Mouse (Mus musculus) ovary, adult 18-20 months (tissue): Measurements from ENCODE around the gene Slc25a33.

Source experiments
- DNase-seq: peaks from one replicate; pipeline ENCODE4 v3.0.0; 2022; ENCODE audit warnings: low spot score, mixed read lengths

Gene Slc25a33

DNA sequence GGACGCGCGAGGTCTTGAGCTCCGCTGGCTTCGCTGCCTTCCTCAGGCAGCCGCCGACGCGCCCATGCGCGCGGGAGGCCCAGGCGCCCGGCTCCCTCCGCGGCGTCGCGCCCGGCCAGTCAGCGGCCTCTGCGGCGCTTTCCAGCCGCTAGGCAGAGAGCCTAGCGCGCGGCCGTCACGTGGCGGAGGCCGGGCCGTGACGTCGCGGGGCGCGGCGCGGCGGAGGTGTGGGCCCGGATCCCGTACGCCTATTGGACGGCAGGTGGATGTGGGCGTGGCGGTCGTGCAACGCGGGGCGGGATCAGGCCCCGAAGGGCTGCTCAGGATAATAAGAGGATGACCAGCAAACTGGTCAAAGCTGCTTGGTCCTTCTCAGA lies at the start of gene Slc25a33:
Gene Slc25a33 (minus strand): TSS at position 184 of the 377 bp plus-strand sequence.
- peak; percentile 94 for DNase-seq

GRCm38 (mm10) chr4:149822586-149823196 lies 48.6 kb upstream of the Slc25a33 start:
- no peak for DNase-seq

GRCm38 (mm10) chr4:149822126-149822525 lies 48.0 kb upstream of the Slc25a33 start:
- peak; percentile 86 for DNase-seq

DNA sequence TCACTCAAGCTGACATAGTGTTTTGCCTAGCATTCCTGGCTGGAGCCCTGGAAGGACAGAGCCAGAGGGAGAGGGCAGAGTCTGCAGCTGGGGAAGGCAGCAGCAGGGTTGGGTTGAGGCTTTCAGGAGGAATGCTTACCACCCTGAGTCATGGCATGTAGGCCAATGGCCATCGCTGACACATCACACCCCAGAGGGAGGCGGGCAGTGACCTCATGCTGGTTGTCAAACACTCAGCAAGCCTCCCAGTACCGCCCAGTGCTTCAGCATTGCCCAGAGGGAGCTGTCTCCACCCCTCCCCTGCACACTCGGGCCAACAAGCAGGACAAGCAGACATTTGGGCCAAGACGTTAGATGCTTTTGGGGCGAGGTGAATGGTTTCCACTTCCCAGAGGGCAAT lies 46.5 kb upstream of the Slc25a33 start:
- DNase-seq = peak; percentile 84

DNA sequence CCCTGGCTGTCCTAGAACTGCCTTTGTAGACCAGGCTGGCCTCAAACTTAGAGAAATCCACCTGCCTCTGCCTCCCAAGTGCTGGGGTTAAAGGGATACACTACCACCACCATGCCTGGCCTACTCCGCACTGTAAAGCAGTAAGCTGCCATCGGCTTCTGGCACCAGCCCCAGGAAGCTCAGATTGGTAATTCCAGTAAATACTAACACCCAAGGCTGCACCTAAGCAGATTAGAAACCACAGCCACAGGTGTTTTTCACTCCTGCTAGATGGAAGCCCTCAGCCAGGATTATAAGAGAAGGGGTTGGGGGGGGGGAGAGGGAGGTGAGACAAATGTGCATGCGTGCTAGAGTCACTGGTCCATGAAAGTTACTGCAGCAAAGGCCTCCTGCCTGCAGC lies 45.1 kb upstream of the Slc25a33 start:
- no peak for DNase-seq

- DNase-seq = no peak
Observed at GRCm38 (mm10) chr4:149816598-149816997, 42.5 kb upstream of the Slc25a33 start.

GRCm38 (mm10) chr4:149815586-149815985 lies 41.5 kb upstream of the Slc25a33 start:
- no peak for DNase-seq

DNA sequence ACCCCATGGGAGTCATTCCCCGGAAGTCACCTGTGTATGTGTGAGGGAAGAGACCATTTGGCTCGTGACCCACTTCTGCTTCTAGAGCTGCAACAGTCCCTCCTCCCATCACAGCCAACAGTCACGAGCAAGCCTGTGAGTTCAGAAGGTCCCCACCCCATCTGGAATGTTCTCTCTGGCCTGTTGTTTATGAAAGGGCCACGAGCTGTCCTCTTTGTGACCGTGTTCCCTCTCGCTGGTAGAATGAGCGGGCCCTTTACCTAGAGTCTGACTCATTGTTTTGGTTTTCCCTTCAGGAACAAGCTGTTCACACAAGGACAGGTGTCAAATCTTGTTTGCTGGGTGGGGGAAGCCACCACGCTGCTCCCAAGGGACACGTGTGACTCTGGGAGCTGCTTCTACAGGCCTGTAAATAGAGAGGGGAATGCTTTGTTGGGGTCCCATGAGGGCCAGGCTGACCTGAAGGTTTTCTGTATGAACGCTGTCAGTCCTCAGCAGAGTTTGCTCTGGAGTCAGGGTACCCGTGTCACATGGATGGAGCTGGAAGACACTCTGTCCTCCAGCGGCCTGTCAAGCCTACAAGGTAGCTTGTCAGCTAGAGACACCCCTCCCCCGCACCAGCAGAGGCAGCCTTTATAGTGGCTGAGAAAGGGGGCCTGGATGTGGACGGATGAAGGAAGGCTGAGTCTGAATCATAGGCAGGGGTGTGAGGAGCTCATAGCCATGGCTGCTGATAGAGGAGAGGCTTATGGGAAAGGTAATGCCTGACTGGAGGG lies 39.5 kb upstream of the Slc25a33 start:
- no peak for DNase-seq

DNA sequence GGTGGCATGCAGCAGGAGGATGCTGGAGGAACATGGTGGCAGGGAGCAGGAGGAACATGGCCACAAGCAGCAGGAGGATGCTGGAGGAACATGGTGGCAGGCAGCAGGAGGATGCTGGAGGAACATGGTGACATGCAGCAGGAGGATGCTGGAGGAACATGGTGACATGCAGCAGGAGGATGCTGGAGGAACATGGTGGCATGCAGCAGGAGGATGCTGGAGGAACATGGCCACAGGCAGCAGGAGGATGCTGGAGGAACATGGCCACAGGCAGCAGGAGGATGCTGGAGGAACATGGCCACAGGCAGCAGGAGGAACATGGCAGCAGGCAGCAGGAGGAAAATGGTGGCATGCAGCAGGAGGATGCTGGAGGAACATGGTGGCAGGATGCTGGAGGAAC lies 36.3 kb upstream of the Slc25a33 start:
- peak; percentile 59 for DNase-seq

- no peak for DNase-seq
Observed at GRCm38 (mm10) chr4:149808584-149809227, 34.6 kb upstream of the Slc25a33 start.

- no peak for DNase-seq
Observed at GRCm38 (mm10) chr4:149808060-149808567, 34.0 kb upstream of the Slc25a33 start.

DNA sequence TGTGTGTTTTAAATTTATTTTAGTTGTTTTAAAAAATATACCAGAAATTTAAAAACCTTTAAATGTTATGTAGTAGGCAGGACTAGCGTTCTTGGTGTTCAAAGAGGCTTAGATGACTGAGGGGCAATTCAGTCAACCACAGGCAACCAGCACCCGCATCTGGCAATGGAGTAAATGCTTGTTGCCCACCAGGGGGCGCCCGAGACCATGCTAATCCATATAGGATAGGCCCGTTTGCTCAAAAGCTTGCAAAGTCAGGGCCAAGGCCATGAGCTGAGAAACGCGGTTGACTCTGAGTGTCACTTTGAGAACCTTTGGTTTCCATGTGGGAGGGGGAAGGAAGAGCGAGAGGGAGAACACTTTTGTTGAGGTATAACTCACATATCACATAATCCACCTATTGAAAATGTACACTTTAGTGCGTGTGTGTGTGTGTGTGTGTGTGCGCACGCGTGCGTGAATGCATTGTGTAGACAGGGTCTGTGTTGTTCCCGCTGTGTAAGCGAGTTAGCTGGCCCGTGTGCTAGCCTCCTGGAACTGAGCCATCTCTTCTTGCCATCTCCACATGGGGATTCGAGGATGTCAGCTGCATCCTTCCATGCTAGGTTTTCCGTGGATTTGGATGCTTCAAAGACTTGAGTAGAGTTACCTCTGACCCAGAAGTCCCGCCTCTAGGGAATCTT lies 32.8 kb upstream of the Slc25a33 start:
- DNase-seq = peak; percentile 81

DNA sequence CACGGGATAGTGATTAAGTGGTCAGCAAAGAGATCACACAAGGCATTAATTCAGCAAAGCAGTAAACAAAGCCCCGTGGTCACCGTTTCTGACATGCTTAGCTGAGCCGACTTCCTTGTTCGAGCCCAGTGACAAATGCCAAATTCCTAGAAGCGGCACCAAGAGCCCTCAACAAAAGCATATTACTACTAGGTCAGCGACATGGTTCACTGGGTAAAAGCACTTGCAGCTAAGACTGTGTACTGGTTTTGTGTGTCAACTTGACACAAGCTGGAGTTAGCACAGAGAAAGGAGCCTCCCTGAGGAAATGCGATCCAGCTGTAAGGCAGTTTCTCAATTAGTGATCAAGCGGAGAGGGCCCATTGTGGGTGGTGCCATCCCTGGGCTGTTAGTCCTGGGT lies 28.2 kb upstream of the Slc25a33 start:
- no peak for DNase-seq

- DNase-seq = no peak
Observed at GRCm38 (mm10) chr4:149800576-149800975, 26.5 kb upstream of the Slc25a33 start.

DNA sequence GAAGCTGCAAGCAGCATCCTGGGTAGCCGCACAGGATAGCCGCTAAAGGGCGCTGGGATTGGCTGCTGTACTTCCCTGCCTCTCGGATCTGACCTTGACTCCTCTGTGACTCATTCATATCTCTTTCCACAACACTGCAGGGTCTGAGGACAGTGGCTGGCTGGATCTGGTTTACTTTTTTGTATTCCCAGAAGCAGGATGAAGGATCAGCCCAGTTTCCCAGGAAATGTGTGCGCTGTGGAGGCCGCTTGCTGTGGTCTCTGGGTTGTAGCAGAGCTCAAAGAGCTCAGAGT lies 26.0 kb upstream of the Slc25a33 start:
- peak; percentile 79 for DNase-seq

DNA sequence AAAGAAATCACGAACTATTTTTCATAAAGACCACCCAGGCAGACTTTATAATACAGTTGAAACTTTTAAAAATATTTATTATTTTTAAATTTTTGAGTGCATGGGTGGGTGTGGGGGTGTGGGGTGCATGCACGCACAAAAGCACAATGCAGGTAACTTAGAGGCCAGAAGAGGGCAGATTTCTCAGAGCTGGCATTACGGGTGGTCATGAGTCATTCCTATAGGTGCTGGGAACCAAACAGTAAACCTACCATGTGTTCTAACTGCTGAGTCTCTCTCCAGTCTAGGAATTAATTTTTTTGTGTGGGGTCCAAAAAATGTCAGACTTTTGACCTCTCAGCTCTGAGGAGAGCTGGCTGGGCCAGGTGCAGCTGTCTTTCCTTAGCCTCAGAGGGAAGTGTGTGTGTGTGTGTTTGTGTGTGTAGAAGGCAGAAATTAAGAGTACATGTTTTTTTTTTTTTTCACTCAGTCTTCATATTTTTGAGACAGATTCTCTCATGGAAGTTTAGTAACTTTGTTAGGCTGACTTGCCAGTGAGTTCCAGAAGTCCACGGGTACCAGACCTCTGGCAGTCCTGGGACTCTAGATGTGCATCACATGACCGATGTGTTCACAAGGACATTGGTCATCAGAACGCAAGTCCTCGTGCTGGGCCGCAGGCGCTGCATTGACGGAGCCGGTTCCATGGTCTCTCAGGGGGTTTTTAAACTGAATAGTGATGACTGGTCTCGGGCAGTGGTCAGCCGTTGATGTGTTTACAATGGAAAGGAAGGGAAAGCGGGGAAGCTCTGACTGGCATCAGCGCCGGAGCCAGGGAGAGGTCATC lies 25.5 kb upstream of the Slc25a33 start:
- DNase-seq = no peak

GRCm38 (mm10) chr4:149798684-149799309 lies 24.7 kb upstream of the Slc25a33 start:
- no peak for DNase-seq

- DNase-seq = no peak
Observed at GRCm38 (mm10) chr4:149798116-149798515, 24.0 kb upstream of the Slc25a33 start.

DNA sequence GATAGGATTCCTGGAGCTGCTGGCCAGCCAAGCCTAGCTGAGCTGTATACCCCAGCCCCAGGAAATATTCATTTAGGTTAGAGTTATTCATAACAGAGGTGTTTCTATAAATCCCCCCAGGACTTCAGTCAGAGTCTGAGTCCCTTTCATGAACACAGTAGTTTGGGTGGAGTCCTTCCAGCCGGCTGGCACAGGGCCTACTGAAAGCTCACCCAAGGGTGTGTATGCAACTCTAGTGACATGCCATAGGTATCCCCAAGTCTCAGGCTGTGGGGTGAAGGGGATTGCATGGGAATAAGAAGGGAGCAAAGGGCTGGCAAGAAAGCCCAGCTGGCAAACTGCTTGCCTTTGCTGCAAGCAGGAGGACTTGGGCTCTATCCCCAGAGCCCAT lies 23.1 kb upstream of the Slc25a33 start:
- no peak for DNase-seq

DNA sequence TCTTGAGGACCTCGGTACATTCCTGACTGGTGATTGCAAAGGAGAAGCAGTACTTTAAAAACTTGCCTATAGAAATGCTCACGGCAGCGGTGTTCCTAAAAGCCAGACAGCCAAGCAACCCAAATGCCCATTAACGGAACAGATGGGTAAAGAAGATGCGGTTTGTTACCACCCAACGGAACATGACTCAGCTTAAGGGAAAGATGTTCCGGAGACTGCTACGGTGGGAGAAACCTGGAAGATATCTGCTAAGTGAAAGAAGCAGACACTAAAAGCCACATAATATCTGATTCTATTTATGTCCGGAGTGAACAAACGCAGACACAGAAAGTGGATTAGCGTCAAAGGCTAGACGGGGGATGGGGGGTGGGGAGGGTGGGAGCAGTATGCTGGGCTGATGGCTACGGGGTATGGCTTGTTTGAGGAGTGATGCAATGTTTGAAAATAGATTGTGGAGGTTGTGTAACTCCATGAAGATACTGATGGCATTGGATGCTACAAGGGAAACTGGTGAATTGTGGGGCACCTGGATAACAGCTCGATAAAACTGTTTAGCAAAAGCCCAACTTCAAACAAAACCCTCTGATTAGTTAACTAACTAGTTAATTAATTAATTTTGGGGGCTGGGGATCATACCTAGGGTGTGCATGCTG lies 22.6 kb upstream of the Slc25a33 start:
- DNase-seq = no peak

- no peak for DNase-seq
Observed at GRCm38 (mm10) chr4:149794966-149795477, 20.9 kb upstream of the Slc25a33 start.
